Mouse (Mus musculus) regulatory T cell (primary cell): ENCODE data around the gene Chchd6.

Experiments
- in situ Hi-C: fragments of 300-600 bp; cut with MboI, MseI; formaldehyde crosslinking; loops from one replicate; pipeline ENCODE4 v1.15.1; 2025; ENCODE audit warnings: high pct_unique_total_duplicates

The Chchd6 gene

DNA sequence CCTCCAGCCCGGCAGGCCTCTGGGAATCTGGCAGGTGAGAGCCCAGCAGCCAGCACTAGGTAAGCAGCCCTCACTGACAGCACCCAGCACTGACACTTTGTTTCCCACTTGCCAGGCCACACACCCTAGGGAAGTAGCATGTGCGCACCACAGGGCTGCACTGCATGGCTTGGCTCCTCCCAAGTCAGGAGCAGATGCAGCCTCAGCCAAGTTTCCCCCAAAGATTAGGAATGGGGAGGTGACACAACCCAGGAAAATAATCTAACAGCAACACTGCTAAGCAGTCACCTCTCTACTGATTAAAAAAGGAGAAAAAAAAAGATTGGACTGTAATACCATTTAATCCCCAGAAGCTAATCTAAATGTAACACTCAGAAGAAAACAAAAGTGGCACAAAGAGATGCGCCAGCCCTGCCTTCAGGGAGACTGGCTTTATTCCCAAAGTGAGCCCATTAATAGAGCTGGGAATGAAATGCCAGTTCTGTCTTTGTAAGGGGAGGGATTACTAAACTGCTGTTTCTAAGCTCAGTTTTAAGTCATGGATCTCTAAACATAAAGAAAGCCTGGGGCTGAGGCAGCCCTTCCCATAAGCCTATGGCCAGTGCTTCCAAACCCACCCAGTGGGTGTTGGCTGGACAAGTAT, 188.1 kb downstream of the Chchd6 start:
- in situ Hi-C loops = no loop called here

DNA sequence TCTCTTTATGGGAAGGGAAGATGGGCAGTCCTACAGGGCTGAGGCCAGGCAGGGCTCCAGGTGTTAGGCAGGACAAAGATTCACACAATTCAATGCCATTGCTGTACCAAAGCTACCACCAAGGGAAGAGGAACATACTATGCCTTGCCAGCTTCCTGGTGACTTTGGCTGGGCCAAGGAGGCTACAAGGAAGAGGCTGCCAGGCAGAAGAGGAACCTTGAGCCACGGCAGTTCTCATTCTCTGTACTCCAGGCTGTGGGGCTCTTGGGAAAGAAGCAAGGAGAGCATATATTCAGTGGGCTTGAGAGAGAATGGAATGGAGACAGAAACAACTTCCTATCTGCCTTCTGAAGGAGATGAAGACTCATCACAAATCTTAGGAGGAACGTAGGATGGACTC, 190.5 kb downstream of the Chchd6 start:
- in situ Hi-C loops = no loop called here

DNA sequence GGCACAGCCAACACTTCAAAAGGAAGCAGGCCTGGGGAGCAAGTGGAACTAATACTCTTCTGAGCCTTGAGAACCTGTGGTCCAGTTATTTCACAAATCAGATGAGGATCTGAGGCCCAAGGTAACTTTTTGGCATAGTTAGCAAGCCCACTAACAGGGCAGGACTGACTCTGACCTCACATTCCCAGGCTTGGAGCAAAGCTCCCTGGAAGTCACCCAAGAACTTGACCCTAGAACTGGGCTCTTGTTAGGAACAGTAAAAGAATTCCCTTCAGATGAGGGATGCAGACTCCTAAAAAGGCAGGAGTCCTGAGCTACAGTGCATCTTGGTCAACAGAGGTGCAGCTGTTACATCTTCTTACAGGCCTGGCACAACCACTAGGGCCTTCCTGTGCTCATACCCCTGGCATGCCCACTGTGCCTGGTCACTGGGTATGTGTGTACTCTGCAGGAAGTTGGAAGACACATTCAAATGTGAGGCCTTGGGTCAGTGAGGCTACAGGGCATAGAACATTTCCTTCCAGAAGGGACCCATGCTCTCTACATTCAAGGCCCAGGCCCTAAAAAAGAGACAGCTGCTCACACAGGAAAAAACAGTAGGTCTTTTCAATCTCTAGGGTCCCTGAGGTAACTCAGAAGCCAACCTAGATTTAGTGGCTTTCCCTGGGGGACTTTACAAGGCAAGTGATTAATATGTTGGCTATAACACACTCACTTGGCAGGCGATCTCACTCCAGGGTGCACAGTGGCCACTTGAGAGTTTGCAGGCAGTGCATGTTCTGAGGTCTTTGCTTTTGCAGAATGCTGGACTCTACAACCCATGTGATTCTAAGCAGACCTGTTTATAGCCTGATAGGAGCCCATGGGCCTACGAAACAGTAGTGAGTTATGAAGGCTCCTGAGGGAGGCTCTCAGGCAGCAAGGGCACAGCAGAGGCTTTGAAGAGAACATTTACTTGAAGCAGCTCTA, 191.9 kb downstream of the Chchd6 start:
- in situ Hi-C loops = no loop called here

DNA sequence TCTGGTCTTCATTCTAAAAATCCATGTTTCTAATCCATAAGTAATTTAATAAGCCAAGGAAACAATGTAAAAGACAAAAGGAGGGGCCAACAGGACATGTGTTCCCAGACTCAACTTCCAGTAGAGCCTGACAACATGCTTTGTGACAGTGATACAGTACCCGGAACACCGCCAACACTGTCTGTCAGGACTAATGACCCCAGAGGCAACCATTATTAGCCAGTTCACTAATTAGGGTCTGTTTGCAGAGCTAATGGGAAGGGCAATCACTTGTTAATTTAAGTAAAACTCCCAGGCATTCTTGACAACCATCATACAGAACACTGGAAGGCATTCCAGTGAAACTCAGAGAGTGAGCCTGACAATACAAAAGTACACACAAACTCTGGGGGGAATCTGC, 193.0 kb downstream of the Chchd6 start:
- in situ Hi-C loops = no loop called here

DNA sequence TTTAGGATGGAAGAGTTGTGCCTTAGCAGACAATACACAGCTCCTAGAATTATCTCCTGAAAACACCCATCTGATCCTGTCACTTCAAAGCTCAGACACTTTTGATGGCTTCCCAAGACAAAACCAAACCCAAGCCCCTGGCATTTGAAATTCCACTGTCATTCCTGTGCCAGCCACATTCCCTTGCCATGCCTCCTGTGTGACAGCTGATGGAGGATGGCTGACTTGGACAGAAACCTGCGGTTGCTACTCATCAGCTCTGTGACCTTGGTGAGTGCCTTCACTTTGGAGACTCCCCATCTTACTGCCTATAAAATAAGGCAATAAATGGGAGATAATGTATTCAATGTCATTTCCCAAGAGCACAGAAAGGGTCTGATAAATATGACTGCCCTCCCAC, 195.9 kb downstream of the Chchd6 start:
- in situ Hi-C loops = no loop called here

DNA sequence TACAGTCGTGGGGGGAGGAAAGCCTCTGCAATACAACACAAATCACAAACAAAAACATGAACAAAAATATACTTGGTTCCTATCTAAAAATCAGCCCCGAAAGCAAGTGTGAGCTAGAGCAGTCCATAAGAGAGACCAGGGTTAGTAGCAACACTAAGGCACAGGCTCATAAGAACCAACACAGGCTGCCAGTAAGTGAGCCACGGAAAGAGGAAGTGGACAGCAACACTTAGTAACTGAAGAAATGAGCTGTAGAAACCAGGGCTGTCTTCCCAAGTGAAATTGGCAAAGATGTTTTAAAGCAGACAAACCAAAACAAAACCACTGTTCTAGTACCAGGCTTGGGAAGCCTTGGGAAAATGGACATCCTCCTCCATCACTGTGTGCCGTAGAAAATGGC, 197.5 kb downstream of the Chchd6 start:
- in situ Hi-C loops = no loop called here

DNA sequence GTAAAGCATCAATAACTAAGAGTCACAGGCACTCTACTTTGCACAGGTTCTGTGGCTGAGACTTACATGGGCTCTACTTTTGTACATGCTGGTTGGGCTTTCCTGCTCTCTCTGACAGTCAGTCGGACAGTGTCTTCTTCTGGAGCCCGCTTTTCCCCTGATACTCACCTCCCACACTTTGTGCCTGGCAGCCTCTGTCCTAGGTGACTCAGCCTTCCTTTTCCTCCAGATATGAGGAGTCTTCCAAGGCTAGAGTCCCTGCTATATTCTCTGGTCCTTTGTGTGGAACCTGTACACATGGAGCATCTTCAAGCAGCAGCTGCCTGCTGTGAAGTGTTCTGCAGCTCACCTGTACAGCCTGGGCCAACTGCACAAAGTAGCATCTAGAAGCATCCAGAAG, 201.6 kb downstream of the Chchd6 start:
- in situ Hi-C loops = no loop called here

DNA sequence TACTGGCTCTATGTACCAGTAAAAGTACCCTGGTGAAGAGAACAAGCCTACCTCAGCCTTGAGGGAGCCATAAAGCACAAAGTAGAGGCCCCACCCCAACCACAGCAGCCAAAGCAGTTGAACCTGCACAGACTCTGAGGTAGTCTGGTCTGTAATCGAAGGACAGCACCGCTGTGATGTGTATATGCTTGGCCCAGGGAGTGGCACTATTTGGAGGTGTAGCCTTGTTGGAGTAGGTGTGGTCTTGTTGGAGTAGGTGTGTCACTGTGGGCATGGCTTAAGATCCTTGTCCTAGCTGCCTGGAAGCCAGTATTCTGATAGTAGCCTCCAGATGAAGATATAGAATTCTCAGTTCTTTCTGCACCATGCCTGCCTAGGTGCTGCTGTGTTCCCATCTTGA, 203.2 kb downstream of the Chchd6 start:
- in situ Hi-C loops = no loop called here

DNA sequence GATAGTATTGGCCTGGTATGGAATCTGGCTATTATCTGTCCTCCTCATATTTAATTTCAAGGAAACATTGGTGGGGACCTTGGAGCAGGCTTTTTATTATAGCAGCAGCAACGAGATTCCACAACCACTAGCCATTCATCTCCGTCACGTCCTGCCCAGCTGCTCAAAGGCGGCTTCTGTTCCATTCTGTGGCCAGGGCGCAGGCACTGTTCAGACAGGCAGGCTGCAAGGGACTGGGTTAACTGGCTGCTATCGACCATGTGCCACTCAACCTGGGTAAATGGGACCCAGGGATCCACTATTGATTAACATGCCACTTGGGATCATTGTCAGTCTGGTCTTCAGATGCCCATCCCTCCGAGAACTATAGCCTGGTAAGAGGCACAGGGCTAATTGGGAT, 205.7 kb downstream of the Chchd6 start:
- in situ Hi-C loops = no loop called here

DNA sequence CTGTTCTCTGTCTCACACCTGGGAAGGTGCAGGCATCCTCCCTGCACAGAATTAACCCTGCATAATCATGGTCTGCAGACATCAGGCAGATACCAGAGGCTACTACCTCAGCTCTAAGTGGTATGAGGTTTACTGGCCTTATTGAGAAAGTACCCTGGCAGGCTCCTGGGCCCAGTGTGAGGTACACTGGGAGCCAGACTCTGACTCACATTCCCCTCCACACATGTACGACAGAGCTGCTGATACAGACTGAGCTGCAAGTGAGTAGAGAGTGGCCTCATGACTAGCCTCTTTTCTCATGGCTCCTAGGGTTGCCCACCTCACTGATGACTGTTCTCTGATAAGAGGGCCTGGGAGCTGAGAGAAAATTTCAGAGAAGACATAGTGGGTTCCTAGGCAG, 208.5 kb downstream of the Chchd6 start:
- in situ Hi-C loops = no loop called here

DNA sequence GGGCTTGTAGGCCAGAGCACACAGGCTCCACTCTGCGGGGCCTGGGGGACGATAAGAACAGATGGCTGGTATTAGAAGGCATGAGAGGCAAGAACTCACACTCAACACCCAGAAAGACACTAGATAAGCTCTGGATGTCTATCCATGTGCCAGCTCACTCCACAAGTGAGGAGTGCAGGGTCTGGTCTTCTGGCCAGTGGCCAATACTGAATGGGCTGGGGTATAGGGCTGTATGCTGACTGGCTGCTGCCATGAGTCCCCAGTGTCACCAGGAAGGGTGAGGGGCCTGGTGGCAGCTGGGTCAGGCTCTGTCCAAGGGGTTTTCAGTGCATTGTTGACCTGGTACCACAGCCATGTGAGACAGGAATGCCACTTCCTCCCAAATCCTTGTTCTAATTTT, 210.8 kb downstream of the Chchd6 start:
- in situ Hi-C loops = no loop called here

DNA sequence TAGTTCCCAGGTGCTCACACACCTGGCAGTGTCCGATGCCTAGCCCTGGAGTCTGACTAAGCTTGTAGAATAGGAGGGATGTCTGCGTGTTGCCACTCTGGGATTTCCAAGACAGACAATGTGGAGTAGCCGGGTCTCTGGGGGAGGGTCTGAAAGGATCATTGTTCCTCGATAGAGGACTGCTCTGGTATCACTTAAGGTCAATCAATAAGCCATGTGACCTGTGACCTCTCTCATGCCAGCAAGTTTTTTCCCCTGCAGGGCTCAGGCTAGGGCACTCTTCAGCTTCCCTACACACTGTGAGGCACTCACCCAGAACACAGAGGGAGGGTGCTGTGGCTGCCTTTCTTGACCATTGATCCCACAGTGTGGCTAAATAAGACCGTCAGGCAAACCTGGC, 213.6 kb downstream of the Chchd6 start:
- in situ Hi-C loops = no loop called here

DNA sequence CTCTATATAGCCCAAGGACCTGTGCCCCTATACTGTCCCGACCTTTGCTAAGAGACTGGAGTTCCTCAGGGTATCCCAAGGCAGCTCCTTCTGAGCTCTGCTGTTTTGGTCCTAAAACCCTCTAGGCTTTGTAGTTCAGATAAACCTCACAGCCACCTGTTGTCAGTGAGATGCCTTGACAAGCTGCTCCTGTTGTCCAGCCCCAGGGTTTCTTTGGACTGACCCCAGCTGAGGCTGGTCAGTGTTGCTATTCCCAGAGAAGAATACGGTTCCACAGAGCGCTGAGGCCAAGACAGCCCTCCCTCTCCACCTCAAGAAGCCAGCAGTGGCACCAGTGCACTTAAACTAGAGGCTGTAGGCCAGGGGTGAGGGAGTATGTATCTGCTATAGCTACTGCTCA, 214.3 kb downstream of the Chchd6 start:
- in situ Hi-C loops = no loop called here

DNA sequence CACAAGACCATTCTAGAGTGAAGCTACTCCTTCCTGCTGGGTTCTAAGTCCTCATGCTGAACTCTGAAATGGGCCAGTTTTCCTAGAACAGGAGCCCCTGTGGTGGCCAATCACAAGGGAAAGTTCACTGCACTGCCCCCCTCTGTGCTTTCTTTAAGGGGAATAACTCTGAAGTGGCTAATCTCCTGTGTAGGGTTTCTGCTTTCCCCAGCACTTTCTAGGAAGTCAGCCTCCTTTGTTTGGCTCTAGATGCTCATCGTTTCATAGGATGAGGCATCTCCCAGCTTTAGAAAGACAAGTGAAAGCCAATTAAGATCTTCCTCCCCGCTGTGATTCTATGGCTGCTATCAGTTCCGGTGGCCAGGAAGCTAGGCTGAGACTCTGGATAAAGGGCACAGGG, 214.7 kb downstream of the Chchd6 start:
- in situ Hi-C loops = no loop called here

DNA sequence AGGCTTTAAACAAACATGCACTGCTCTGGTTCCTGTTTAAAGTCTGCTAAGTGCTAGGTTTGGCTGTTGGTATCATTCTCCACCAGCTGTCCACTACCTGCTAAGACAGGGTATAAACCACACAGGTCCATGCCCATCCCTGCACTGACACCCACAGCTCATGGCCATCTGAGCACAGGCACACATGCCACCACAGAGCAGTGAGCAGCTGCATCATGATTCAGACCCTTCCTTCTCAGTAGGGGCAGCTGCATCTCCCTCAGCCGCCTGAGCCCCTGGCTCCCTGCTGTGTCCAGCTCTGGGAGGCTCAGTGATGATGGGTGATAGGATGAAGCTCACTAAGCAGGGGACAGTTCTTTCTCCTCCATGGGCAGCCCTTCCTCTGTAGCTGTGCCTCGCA, 217.2 kb downstream of the Chchd6 start:
- in situ Hi-C loops = no loop called here

DNA sequence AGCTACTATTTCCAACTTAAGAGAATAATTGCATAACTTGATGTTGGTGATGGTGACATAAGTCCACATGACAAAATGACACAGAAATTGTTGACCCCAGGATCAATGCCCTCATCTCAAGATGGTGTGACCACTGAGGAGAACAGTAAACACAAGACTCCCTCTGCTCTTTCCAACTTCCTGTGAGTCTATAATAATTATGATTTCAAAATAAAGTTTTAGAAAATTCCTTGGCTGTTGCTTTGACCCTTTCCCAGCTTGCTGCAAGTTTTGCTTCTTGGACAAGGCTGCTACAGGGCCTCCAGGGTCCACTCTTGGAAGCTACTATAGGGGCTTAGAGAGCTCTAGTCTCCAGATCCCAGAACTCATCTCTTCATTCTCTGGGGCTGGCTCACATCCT, 226.6 kb downstream of the Chchd6 start:
- in situ Hi-C loops = no loop called here

DNA sequence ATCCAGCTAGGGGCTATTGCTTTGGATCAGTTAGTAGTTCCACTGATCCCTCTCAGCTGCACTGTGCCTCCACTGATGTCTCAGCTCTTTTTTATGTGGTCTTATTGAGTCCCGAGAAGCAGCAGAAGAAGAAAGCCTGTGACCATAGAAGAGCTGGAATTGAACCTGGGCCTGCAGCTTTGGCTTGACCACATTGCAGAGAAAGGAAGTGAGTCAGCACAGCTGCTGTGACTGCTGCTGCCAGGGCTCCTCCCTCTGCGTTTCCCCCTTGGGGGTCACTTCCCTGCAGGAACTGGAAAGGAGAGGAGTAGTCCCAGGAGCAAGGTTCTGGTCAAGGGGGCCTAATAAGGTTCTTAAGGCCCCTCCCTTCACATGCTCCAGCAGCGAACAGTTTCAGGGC, 231.1 kb downstream of the Chchd6 start:
- in situ Hi-C loops = loop anchor here (5.0 kb wide), 1 partner anchor 268 kb away; no protein-coding TSS in a partner anchor

DNA sequence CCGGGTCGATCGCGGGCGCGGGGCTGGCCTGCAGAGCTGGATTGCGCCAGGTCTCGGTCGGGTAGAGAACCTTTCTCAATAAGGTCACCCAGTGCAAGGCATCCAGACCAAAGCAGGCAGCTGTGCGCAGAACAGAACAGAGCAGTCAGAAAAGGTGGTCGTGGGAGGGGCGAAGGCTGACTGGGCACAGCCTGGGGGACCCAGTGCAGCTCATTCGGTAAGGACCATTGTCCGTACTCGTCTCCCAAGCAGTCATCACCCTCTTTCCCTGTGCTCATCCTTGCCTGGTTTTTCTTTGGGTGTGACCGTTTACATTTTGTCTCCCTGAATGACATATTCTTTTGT, 232.4 kb downstream of the Chchd6 start:
- in situ Hi-C loops = loop anchor here (5.0 kb wide), 1 partner anchor 269 kb away; no protein-coding TSS in a partner anchor

DNA sequence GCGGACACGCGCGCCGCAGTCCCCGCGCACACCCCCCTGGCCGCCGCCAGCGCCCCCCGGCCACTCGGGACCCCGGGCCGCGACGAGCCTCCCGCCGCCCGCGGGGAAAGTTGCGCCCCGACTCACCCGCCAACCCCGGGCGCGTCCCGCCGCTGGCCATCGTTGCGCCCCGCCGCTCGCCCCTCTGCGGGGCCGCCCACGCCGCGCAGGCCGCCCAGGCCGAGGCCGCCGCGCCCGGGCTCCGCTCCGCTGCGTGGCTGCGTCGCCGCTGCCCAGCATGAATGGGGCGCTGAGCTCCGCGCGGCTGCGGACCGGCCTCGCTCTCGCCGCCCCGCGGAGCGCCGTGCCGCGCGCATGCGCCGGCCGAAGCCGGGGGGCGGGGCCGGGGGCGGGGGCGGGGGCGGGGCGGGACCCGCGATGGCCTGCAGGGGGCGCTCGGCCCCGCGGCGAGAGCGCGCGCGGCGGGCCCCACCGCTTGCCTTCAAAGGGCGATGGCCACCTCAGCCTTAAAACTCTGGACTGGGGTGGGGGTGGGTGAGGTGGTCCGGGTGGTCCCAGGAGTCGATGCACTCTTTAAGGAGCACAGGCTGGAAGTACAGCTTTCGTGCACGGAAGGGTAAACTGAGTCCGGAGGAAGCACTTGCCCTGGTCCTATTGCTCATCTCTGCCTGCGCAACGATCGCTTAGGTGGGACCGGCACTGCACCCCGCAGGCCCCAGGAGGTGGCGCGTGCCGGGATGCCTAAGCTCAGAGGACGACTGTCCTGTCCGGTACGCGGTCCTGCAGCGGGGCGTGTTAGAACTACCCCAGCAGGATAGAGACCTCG, 233.0 kb downstream of the Chchd6 start, which contains the start of gene Plxna1:
TSS of gene Plxna1 (minus strand) at position 340 of the 826 bp plus-strand sequence.
- in situ Hi-C loops = loop anchor here (5.0 kb wide), 1 partner anchor 270 kb away; no protein-coding TSS in a partner anchor

DNA sequence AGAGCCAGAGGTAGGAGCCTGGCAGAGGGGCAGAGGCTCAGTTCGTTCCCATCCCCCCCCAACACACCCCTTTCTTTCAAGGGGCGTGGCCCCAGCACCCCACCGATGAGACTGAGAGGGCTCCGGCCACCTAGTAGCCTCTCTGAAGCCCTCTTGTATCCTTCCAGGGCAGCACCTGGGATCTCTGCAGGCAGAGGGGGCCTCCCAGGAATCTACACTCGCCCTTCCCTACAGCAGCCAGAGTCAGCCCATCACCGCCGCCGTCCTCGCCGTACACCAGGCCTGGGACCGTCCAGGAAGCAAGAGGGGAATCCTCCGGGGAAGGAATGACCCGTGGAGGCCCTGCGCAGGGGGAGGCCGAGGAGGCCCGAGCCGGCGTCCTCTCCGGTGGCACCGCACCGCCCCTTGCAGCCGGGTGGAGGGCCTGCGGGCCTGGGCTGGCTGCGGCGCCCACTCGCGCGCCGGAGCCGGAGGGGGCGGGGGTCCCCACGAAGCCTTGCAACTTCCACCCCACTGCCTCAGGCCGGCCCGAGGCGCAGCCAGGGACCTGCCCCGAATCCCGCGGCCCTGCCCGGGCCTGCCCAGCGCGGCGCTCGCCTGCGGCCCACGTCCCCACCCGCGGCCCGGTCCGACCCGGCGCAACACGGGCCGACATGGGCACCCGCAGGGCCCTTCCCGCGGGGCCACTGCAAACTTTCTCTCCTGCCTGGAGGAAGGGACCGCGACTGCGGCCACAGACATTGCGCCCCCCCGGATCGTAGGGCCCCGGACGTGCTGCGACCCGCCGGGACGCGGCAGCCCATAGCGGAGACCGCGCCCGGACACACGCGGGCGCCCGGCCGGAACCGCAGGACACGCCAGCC, 233.8 kb downstream of the Chchd6 start:
- in situ Hi-C loops = loop anchor here (5.0 kb wide), 1 partner anchor 271 kb away; no protein-coding TSS in a partner anchor
